Mouse (Mus musculus) hindbrain, embryonic 12.5 days (tissue): ENCODE measurements around the gene Dip2b. TPM values are rescaled to one million over a fixed set of nuclear protein-coding genes. Genes with fewer than 3 reads are reported as not detected.

Experiments
- ATAC-seq: fragments of 200-750 bp; cut with Nextera tagmentation; 2 replicates; pipeline ENCODE4 v1.8.0; 2017; ENCODE audit warnings: moderate TSS enrichment; ENCODE audit not compliant: low FRiP score
- H3K27ac ChIP-seq: fragments of 300-500 bp; sonication (generic); 2 replicates; pipeline ENCODE4 v1.5.1; 2016; ENCODE audit warnings: mild to moderate bottlenecking
- H3K27me3 ChIP-seq: fragments of 300-500 bp; sonication (generic); 2 replicates; pipeline ENCODE4 v1.6.1; 2016; ENCODE audit warnings: mild to moderate bottlenecking
- H3K36me3 ChIP-seq: fragments of 300-500 bp; sonication (generic); 2 replicates; pipeline ENCODE4 v1.6.1; 2016; ENCODE audit warnings: mild to moderate bottlenecking
- H3K4me1 ChIP-seq: fragments of 300-500 bp; sonication (generic); 2 replicates; pipeline ENCODE4 v1.6.1; 2016
- H3K4me2 ChIP-seq: fragments of 300-500 bp; sonication (generic); replicated peaks from 2 replicates; pipeline ENCODE4 v1.6.1; 2016; ENCODE audit warnings: mild to moderate bottlenecking
- H3K4me3 ChIP-seq: fragments of 300-500 bp; sonication (generic); 2 replicates; pipeline ENCODE4 v1.5.1; 2016; ENCODE audit warnings: mild to moderate bottlenecking
- H3K9ac ChIP-seq: fragments of 300-500 bp; sonication (generic); 2 replicates; pipeline ENCODE4 v1.6.1; 2016; ENCODE audit warnings: mild to moderate bottlenecking, moderate library complexity
- H3K9me3 ChIP-seq: fragments of 300-500 bp; sonication (generic); replicated peaks from 2 replicates; pipeline ENCODE4 v1.6.1; 2016; ENCODE audit warnings: mild to moderate bottlenecking
- WGBS: fragments of 180-500 bp; shearing (Covaris S2); methylation state at CpG from one replicate; pipeline ENCODE4 v1.1.7; 2016; 5-methylcytosine and 5-hydroxymethylcytosine counted together
- polyA plus RNA-seq: library from polyadenylated mRNA; unstranded; fragments of >200 nt; fragmentation: Nextera tagmentation; extraction: Ambion mirVana; gene quantifications from 2 replicates; pipeline ENCODE4 v1.2.1, GENCODE M21; 2016

The Dip2b gene
- polyA plus RNA-seq, 1 experiment from 2014 or later = 27.5 TPM

DNA sequence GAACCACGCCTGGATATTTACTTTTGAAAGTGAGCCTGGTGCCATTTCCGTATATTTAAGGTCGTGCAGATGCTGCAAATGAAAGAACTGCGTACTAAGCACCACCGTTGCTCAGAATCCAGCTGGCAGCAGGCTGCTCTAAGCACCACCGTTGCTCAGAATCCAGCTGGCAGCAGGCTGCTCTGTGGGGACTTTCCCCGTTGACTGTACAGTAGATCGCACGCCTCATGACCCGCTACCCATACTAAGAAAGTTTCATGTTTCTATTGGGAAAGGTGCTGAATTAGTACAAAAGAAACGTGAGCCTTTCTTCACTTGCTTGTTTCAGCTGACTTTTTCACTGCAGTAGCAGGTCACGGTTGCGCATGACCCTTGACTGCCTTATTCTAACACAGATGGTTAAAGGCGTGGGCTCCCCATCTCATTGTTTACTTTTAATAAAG lies 150.5 kb downstream of the Dip2b start:
- Histone ChIP-seq H3K9me3 (no peaks in the 10 kb centered on the region), H3K36me3 (peaks cover 90% of the 10 kb centered on the region), H3K27ac (no peak overlapping the region), H3K4me3 (no peak overlapping the region), H3K4me2 (no peak overlapping the region), H3K9ac (no peak overlapping the region), H3K4me1 (no peaks in the 10 kb centered on the region), H3K27me3 (no peaks in the 10 kb centered on the region)
- ATAC-seq = no peak
- 76% methylated on average over 14 of the region's 14 CpGs for WGBS

GRCm38 (mm10) chr15:100190083-100190482 lies 151.6 kb downstream of the Dip2b start:
- Histone ChIP-seq H3K9me3 (no peaks in the 10 kb centered on the region), H3K27me3 (no peaks in the 10 kb centered on the region), H3K27ac (no peak overlapping the region), H3K4me1 (no peaks in the 10 kb centered on the region), H3K4me2 (no peak overlapping the region), H3K4me3 (no peak overlapping the region), H3K36me3 (peaks cover 90% of the 10 kb centered on the region), H3K9ac (no peak overlapping the region)
- 96% methylated on average over 5 of the region's 5 CpGs for WGBS
- no peak for ATAC-seq

- ATAC-seq = no peak
- peaks cover 79% of the 10 kb centered on the region for H3K36me3 ChIP-seq
These were observed 160.7 kb downstream of the Dip2b start for GRCm38 (mm10) chr15:100198983-100199745.

GRCm38 (mm10) chr15:100199790-100200189 lies 161.3 kb downstream of the Dip2b start:
- H3K4me3 ChIP-seq = no peak overlapping the region
- H3K36me3 ChIP-seq = peaks cover 77% of the 10 kb centered on the region
- no peaks in the 10 kb centered on the region for H3K9me3 ChIP-seq
- no peaks in the 10 kb centered on the region for H3K27me3 ChIP-seq
- no peaks in the 10 kb centered on the region for H3K4me1 ChIP-seq
- no peak overlapping the region for H3K4me2 ChIP-seq
- H3K9ac ChIP-seq = no peak overlapping the region
- H3K27ac ChIP-seq = no peak overlapping the region
- ATAC-seq = no peak
- 85% methylated on average over 3 of the region's 3 CpGs for WGBS

More at GRCm38 (mm10) chr15:100198983-100199745, 160.7 kb downstream of the Dip2b start:
- H3K9me3 ChIP-seq = no peaks in the 10 kb centered on the region
- H3K9ac ChIP-seq = no peak overlapping the region
- H3K27me3 ChIP-seq = no peaks in the 10 kb centered on the region
- no peaks in the 10 kb centered on the region for H3K4me1 ChIP-seq
- WGBS = 92% methylated on average over 11 of the region's 11 CpGs
- no peak overlapping the region for H3K4me2 ChIP-seq
- H3K4me3 ChIP-seq = no peak overlapping the region
- H3K27ac ChIP-seq = no peak overlapping the region

- Histone ChIP-seq H3K4me2 (no peak overlapping the region), H3K4me3 (no peak overlapping the region), H3K27me3 (no peaks in the 10 kb centered on the region), H3K27ac (no peak overlapping the region), H3K36me3 (peaks cover 78% of the 10 kb centered on the region), H3K9me3 (no peaks in the 10 kb centered on the region), H3K9ac (no peak overlapping the region), H3K4me1 (no peaks in the 10 kb centered on the region)
- 94% methylated on average over 3 of the region's 3 CpGs for WGBS
- no peak for ATAC-seq
These were observed 163.3 kb downstream of the Dip2b start for GRCm38 (mm10) chr15:100201806-100202205.

DNA sequence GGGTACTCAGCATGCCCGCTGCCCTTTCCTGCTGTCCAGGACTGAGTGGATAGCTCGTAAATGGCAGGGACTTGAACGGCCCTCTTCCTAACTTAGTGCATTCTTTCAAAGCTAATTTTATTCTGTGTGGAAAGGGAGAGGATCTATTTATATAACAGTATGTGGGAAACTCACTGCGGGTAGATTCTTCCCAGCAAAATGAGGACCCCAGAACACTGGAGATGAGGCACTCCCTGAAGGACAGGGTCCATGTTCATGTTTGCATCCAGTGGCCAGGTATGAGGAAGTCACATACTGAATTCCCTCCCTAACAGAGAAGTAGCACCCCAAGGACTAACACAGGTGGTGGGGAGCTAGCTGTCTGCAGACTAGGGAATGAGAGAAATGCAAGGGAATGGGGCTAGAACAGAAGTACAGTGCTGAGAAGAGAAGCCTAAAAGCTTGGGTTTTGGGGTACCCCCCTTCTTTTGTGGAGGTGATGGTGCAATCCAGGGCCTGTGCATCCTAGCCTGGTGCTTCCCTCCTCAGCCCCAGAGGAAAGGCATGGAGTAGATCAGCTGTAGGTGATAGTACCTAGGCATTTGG lies 164.1 kb downstream of the Dip2b start:
- H3K27me3 ChIP-seq = no peaks in the 10 kb centered on the region
- H3K4me3 ChIP-seq = no peak overlapping the region
- H3K4me2 ChIP-seq = no peak overlapping the region
- 90% methylated on average over 4 of the region's 4 CpGs for WGBS
- no peak overlapping the region for H3K27ac ChIP-seq
- no peak overlapping the region for H3K9ac ChIP-seq
- ATAC-seq = no peak
- H3K36me3 ChIP-seq = peaks cover 78% of the 10 kb centered on the region
- no peaks in the 10 kb centered on the region for H3K9me3 ChIP-seq
- H3K4me1 ChIP-seq = no peaks in the 10 kb centered on the region

- H3K4me1 ChIP-seq = no peaks in the 10 kb centered on the region
- no peak for ATAC-seq
- H3K9ac ChIP-seq = no peak overlapping the region
- no peak overlapping the region for H3K4me2 ChIP-seq
- 96% methylated on average over 1 of the region's 1 CpGs for WGBS
- H3K27me3 ChIP-seq = no peaks in the 10 kb centered on the region
- H3K27ac ChIP-seq = no peak overlapping the region
- peaks cover 82% of the 10 kb centered on the region for H3K36me3 ChIP-seq
- H3K9me3 ChIP-seq = no peaks in the 10 kb centered on the region
- H3K4me3 ChIP-seq = no peak overlapping the region
These were observed 166.1 kb downstream of the Dip2b start for GRCm38 (mm10) chr15:100204574-100204973.

DNA sequence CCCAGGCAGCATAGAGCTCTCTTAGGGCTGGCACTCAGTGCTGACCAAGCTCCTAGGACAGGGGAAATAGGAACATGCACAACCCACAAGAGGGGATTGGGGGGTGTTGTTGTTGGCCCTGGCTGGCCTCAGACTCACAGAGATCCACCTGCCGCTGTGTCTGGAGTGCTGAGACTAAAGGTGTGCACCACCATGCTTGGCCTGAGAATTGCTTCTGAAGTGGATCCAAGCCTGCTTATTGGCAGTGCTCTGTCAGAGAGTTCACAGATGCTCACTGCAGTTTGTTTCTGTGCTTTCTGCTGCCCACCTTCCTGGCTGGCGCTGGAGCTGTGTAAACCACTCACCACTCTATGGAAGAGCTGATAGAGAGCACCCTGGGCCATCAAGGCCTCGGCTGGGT lies 171.5 kb downstream of the Dip2b start:
- H3K27ac ChIP-seq = no peak overlapping the region
- H3K9me3 ChIP-seq = no peaks in the 10 kb centered on the region
- WGBS = 97% methylated on average over 3 of the region's 3 CpGs
- H3K9ac ChIP-seq = no peak overlapping the region
- no peaks in the 10 kb centered on the region for H3K27me3 ChIP-seq
- no peak overlapping the region for H3K4me3 ChIP-seq
- ATAC-seq = no peak
- H3K4me2 ChIP-seq = no peak overlapping the region
- H3K36me3 ChIP-seq = peaks cover 90% of the 10 kb centered on the region
- H3K4me1 ChIP-seq = no peaks in the 10 kb centered on the region

GRCm38 (mm10) chr15:100213339-100213738 lies 174.9 kb downstream of the Dip2b start:
- no peaks in the 10 kb centered on the region for H3K4me1 ChIP-seq
- no peaks in the 10 kb centered on the region for H3K9me3 ChIP-seq
- H3K9ac ChIP-seq = no peak overlapping the region
- no peak overlapping the region for H3K27ac ChIP-seq
- H3K27me3 ChIP-seq = no peaks in the 10 kb centered on the region
- WGBS = 91% methylated on average over 2 of the region's 2 CpGs
- ATAC-seq = no peak
- H3K4me2 ChIP-seq = no peak overlapping the region
- no peak overlapping the region for H3K4me3 ChIP-seq
- peaks cover 79% of the 10 kb centered on the region for H3K36me3 ChIP-seq

- Histone ChIP-seq H3K36me3 (peaks cover 63% of the 10 kb centered on the region), H3K27me3 (no peaks in the 10 kb centered on the region), H3K9me3 (no peaks in the 10 kb centered on the region), H3K4me2 (no peak overlapping the region), H3K4me3 (no peak overlapping the region), H3K27ac (no peak overlapping the region), H3K4me1 (no peaks in the 10 kb centered on the region), H3K9ac (no peak overlapping the region)
- no peak for ATAC-seq
- 96% methylated on average over 11 of the region's 11 CpGs for WGBS
These were observed 176.6 kb downstream of the Dip2b start for GRCm38 (mm10) chr15:100215092-100215491.

DNA sequence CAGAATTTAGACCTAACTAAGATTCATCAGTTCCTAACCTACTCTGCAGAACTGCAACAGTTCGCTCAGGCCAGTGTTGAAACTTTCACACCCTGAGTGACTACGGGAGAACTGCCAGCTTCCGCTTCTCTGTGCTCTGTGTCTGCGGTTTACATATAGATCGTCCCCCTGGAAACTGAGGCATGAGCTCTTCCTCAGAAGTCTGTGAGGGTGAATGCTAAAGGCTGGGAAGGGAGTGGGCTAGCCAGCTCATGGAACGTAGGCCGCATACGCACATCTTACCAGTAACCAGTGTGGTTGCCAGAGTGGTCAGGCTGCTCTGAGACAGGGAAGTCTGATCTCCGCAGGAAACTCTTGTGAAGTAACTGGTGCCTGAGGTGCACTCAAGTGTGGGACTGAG lies 177.7 kb downstream of the Dip2b start:
- H3K36me3 ChIP-seq = peaks cover 53% of the 10 kb centered on the region
- H3K9me3 ChIP-seq = no peaks in the 10 kb centered on the region
- WGBS = 94% methylated on average over 9 of the region's 9 CpGs
- no peaks in the 10 kb centered on the region for H3K27me3 ChIP-seq
- no peak overlapping the region for H3K9ac ChIP-seq
- no peak overlapping the region for H3K4me3 ChIP-seq
- no peaks in the 10 kb centered on the region for H3K4me1 ChIP-seq
- no peak for ATAC-seq
- H3K4me2 ChIP-seq = no peak overlapping the region
- no peak overlapping the region for H3K27ac ChIP-seq

DNA sequence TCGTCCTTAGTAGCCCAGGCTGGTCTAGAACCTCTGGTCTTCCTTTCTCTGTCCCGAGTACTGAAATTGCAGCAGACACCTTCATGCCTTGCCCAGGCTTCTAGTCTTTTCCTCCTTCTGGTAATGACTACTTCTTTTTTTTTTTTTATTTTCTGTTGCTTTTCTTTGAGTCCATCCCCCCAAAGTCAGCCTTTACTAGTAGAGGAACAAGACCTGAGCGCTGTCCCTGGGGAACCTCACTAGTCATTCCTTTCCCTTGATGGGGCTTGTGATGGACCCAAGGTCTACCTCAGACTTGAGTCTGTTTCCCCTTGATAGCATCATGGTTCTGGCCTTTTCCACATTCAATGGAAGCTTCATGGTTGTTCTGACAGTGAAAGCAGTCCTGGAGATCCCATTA lies 179.6 kb downstream of the Dip2b start:
- H3K36me3 ChIP-seq = peaks cover 34% of the 10 kb centered on the region
- peaks cover 5% of the 10 kb centered on the region for H3K9me3 ChIP-seq
- no peak overlapping the region for H3K27ac ChIP-seq
- H3K4me1 ChIP-seq = no peaks in the 10 kb centered on the region
- no peak overlapping the region for H3K4me2 ChIP-seq
- H3K9ac ChIP-seq = no peak overlapping the region
- no peak for ATAC-seq
- H3K27me3 ChIP-seq = no peaks in the 10 kb centered on the region
- no peak overlapping the region for H3K4me3 ChIP-seq
- WGBS = 98% methylated on average over 3 of the region's 3 CpGs

DNA sequence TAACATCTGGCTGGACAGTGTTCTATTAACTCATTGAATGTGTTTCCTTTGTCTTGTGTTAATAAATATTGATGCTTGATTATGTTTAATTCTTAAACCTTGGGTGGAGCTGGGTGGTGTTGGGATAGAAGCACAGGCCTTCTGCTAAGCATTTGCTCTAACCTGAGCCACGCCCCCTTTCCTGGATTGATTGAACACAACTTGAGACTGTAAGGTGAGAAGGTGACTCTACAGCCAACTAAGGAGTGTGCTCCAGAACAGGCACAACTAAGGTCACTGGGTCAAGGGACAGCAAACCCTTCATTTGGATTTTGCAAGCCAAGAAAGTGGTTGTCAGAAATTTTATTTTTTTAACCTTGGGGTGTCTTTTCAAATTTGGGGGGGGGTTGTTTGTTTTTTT lies 180.9 kb downstream of the Dip2b start:
- ATAC-seq = no peak

More for the DNA sequence above, 180.9 kb downstream of the Dip2b start:
- Histone ChIP-seq H3K27ac (no peak overlapping the region), H3K4me2 (no peak overlapping the region), H3K36me3 (peaks cover 24% of the 10 kb centered on the region), H3K4me3 (no peak overlapping the region), H3K27me3 (no peaks in the 10 kb centered on the region), H3K9me3 (peaks cover 5% of the 10 kb centered on the region), H3K4me1 (no peaks in the 10 kb centered on the region), H3K9ac (no peak overlapping the region)
- 76% methylated on average over 1 of the region's 1 CpGs for WGBS
